Mouse (Mus musculus): Measurements from ENCODE around the gene Ank2.

Gene Ank2

DNA sequence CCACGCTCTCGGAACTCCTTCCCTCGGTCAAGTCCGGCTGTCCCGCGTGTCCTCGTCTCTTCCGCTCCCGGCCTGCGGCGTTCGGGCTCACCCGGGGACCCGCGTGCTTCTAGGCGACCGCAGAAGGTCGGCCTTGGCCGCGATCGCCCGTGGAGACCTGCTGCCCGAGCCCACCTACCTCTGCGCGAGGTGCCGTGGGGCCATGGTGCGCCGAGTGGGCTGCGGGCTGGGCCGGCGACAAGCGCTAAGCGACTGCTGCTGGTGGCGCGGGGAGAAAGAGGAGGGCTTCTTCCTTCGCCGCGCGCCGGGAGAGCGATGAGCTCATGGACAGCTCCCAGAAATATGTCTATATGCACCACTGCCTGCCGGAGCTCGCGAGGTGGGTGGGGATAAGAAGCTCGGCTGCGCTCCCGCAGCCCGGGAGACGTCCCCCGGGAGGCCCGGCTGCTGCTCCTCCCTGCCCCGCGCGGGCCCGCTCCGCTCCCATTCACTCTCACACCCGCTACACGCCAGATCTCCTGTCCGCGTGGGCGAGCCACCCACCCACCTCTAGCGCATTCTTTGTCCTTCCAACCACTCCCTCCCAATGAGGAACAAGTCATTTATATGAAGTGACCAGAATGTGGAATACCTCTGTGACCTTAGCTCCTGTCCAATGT is at the start of gene Ank2:
Gene Ank2 (minus strand): TSS at position 609 of the 659 bp plus-strand sequence.
- in situ Hi-C loops (cut with MseI, MboI): no loop called here

DNA sequence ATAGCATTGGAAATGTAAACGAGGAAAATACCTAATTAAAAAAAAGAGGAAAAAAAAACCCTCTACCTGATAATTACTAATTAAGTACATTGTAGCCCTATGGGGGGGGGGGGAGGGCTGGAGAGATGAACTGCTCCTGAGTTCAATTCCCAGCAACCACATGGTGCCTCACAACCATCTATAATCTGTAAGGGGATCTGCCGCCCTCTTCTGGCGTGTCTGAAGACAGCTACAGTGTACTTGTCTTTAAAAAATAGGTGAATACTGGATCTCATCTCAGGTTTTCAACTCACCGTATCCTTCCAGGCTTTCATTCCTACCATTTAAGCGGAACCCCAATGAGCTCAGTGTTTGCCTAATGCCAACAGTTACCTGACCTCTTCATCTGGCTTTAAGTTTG is 48.7 kb upstream of the Ank2 start:
- in situ Hi-C loops (cut with MseI, MboI): loop anchor here (5.0 to 25.0 kb wide), 3 partner anchors 96 to 236 kb away; no protein-coding TSS in a partner anchor

DNA sequence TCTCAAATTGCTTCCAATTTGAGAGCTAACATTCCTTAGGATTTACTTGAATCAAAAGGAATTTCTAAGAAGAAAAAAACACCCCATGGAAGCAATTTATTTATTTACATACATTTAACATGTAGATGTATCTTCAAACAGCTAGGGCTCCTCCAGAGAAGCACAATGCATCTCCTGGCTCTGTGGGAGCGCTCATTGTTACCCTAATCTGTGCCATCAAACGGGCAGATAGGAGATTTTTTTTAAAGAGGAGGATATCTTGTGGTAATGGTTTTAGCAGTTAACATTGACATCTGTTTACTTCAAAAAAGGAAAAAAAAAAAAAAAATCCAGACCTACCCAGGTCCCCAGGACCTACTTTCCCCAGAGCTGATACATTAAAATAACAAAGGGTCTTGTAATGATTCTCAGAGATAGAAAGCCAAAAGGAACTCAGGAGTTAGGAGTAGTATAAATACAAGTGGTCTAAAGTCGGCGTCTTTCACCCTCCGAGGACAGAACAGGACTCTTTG is 45.5 kb upstream of the Ank2 start:
- in situ Hi-C loops (cut with MseI, MboI): loop anchor here (5.0 to 25.0 kb wide), 3 partner anchors 92 to 232 kb away; no protein-coding TSS in a partner anchor

DNA sequence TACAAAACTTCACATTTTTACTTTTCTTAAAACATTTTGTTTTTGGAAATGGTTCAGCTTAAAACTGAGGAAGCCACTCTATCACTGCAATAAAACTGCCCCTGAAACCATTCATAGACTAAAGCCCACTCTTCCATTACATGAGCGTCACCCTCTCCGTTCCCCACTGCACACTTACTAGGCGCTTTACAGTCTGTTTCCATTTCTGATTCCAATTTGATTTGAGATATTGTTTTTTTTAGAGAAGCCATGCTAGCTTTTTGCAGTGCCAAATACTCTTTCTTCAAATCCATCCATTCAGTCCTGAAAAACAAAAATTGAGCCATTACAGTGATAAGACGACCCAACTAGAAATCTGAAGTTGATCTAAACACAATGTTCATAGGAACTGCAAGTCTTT is 44.8 kb upstream of the Ank2 start:
- in situ Hi-C loops (cut with MseI, MboI): loop anchor here (10.0 to 25.0 kb wide), 2 partner anchors 219 to 232 kb away; no protein-coding TSS in a partner anchor

DNA sequence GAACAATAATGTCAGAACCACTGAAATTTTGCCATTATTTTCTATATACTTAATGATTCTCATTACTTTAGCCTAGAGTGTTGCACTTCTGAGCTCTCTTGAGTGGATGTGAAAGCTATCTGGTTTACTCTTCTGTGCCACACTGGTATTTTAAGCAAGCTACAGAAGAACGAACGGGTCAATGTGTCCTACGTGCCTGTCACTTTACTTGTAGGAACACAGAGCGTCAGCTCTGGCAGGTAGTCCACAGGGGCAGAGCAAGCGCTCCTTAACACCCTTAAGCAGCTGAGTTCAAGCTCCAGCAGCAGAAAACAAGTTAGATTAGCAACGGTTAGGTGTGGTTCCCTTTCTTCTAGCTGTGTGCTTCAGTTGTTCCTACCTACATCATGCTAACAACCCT is 40.0 kb upstream of the Ank2 start:
- in situ Hi-C loops (cut with MseI, MboI): loop anchor here in 1 of 2 experiments (5.0 to 25.0 kb wide), 2 partner anchors 87 to 227 kb away; no protein-coding TSS in a partner anchor

DNA sequence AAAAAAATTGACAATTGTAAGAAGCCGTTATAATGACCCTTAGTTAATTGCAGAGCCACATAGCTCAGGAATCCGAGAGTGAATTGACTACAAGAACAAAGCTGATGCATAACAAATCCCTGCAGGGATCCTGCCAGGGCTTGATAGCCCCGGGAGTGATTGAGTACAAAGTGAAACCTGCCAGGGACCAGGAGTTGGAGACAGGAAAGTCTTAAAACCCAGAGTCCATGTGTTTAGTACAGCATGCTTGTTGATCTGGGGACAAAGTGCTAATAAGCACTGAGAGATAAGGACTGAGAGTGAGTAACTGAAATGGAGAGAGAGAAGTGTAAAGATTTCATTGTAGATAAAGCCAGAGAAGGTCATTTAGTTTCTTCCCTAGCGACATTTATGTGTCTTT is 31.1 kb upstream of the Ank2 start:
- in situ Hi-C loops (cut with MseI, MboI): loop anchor here in 1 of 2 experiments (25.0 kb wide), 1 partner anchor 218 kb away; no protein-coding TSS in a partner anchor

DNA sequence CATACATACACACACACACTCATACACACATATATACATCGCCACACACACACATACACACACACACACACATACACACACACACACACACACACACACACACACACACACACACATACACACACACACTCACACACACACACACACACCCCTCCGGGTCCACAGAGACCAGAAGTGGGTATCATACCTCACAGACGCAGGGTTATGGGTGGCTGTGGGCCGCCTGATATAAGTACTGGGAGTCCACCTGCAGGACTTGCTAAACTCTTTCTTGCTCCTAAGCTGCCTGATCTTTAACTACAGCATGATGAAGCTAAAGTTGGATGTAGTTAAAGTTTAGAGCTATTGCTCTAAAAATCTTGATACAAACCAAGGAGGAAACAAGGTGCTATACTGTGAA is 30.7 kb upstream of the Ank2 start:
- in situ Hi-C loops (cut with MseI, MboI): loop anchor here in 1 of 2 experiments (25.0 kb wide), 1 partner anchor 218 kb away; no protein-coding TSS in a partner anchor

DNA sequence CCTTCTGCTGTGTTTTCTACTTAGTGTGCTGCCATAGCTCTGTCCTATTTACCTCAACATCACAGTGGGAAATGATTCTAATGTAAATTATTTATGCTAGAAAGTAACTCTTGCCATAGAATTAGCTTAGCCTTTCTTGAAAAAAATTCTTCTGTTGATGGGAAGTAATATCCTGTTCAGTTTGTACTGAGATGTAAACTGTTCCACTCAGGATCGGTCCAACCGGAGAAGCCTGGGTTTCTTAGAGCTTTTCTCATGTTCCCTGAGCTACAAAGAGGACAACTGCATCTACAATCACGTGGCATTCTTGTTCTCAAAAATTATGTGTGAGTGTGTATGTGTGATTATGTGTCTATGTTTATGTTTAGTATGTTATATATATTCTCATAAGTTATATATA is 30.1 kb upstream of the Ank2 start:
- in situ Hi-C loops (cut with MseI, MboI): loop anchor here in 1 of 2 experiments (25.0 kb wide), 1 partner anchor 217 kb away; no protein-coding TSS in a partner anchor

DNA sequence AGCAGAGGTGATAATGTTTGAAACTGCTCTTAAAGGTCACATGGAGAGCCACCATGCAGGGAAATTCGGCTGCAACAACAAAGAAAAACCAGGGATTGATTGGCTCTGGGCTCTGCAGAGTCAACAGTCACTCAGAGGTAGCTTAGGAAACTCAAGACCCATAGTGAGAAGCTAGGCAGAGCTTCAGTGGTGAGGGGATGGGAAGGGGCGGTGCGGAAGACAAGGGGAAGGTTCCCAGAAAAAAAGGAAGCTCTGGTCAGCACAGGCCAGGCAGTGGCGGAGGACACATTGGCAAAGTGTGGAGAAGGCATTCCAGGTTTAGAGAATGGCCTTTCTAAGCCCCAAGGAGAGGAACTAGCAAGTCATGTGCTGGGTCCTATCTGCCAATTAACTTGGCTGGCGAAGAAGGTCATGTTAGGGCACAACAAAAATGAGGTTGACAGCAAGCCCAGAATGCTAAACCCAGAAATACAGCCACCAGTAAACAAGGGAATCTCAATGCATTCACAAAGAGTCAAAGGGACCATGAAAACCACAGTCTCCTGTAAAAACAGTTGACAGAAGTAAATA is 28.4 kb upstream of the Ank2 start:
- in situ Hi-C loops (cut with MseI, MboI): loop anchor here in 1 of 2 experiments (25.0 kb wide), 1 partner anchor 215 kb away; no protein-coding TSS in a partner anchor

DNA sequence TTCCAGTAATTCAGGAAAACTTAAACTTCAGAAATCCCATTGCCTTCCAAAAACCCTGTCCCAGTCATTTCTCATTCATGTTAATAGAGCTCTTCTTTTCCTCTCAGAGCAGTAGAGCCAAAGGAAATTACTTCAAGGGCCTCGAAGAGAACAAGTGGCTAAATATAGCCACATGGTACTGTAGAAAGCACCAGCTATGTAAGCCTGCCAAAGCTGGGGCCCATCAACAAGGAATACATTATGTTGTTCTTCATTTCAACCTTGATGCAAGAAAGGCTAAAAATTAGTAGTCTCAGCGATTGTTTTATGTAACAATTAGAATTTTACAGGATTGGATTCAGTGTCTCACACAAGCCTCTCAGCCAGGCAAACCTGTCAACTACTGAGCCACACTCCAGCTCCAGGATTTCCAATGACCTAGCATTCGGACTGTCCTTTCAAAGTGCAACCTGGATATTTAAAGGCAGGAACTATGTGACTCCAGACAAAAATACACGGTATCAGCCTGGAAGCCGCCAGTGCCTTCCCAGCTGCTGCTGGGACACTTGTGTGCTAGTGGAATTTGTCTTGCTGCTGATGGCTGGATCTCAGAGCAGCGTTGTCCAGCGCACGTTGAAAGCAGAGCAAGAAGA is 26.2 kb upstream of the Ank2 start:
- in situ Hi-C loops (cut with MseI, MboI): loop anchor here in 1 of 2 experiments (25.0 kb wide), 1 partner anchor 213 kb away; no protein-coding TSS in a partner anchor

DNA sequence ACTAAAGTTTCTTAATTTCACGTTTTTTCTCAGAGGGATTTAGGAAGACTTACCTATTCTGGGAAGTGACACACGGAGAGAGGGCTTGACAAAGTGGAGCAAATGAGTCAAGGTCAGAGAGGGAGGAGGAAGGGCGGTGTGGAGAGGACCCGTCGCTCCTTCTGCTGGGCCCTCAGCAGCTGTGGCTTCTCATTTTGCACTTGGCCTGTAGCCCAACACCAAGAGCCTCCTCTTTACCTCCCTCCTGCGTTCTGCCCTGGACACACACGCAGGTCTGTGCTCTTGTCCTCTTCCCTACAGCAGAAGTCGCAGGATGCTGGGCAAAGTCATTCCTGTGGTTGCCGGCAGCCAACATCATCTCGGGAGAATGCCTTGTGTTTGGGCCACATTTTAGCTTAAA is 22.0 kb upstream of the Ank2 start:
- in situ Hi-C loops (cut with MseI, MboI): no loop called here

DNA sequence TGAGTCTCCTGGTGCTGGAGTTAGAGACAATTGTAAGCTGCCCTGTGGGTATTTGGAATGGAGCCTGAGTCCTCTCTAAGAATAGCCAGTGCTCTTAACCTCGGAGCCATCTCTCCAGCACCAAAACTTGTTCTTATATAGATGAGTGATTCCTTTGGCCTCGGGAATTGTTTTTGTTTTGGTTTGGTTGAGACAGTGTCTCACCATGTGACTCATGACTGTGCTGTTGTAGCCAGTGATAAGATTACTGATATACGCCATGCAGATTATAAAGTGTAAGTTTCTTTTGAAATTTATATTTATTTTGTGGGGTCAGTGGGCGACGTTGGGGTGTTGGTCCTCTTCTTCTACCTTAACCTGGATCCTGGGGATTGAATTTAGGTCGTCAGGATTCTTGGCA is 21.1 kb upstream of the Ank2 start:
- in situ Hi-C loops (cut with MseI, MboI): no loop called here

DNA sequence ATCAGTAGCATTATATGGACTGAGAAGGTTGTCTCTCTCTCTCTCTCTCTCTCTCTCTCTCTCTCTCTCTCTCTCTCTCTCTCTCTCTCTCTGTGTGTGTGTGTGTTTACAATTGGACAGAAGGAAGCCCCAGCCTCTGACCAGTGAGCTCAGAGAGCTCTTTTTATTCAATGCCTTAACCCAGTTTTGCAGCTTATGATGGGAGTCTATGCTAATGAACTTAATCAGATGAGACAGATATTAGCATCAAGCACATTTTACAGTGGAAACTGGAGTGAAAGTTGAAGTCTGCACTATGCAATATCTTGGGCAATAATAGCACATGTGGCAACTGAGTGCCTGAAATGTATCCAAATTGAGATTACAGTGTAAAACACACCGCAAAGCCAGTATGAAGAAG is 16.1 kb upstream of the Ank2 start:
- in situ Hi-C loops (cut with MseI, MboI): no loop called here

DNA sequence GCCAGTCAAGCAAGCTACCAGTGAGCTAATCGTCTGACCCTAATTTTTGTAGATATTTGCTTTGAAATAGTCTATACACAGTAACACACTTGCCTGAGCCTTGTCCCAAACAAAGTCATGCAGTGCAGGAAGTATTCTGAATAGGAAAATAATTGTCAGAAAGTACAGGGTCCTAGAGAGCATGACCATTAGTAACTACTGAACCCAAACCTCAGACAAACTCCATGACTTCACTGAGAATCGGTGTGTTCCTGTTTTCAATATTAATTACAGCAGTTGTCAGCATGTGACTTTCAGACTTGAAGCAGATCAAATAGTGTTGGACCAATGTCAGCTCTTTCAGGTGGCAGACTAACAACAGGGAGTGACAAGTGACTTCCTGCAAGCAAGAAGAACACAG is 14.5 kb upstream of the Ank2 start:
- in situ Hi-C loops (cut with MseI, MboI): no loop called here

DNA sequence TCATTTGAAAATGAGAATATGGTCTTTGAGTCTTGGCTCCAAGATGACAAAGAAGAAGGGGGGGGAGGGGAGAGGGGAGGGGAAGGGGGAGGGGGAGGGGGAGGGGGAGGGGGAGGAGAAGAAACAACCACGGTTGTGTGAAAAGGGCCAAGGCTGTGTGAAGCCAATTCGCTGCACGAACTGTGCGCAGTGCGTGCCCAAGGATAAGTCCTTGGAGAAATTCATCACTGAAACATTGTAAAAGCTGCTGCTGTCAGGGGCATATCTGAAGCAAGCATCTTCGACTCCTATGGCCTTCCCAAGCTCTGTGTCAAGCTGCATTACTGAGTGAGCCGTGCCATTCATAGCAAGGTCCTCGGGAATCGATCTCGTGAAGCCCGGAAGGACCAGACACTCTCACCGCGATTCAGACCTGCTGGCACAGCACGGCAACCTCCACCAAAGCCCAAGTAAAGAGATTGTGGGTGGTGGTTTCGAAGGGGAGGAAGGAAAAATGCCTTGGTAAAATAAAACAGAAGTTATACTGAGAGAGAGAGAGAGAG is 13.7 kb upstream of the Ank2 start:
- in situ Hi-C loops (cut with MseI, MboI): no loop called here

DNA sequence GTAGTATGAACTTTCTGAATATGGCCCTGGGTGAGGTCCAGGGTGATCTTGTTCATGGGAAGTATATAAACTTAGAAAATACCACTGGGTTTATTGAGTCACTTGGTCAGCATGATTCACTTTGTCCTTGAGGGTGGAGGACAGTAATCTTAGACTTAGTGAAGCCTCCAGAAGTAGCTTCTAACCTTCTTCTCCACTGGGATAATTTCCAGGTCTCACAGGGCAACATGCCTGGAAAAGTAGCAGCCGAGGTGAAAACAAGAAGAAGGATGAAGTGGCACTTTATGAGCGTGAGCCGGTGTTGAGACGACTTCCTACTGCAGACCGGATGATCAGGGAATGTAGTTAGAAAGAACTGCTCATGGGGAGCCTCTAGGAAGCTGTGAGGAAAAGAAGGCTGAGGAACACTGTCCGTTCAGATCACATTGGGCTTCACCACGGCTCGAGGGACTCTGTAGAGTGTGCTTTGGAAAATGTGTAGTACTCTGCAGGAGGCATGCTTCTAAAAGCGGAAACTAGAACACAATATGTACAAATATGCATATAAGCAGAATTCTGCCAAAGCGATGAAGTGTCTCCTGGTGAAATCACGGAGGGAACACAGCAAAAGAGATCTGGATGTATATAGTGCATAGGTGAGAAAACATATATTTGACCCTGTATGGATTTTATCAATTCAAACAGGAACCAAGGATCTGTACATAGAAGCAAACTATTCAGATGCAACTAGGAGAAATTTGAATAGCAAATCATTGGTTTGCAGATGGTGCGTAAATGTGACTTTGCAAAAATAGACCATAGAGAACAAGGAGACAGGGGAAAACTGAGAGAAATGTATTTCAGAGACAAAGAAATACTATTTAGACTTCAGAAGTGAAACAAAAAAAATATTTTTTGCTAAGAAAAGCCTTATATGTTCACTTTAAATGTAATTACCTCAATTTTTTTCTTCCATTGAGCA is 12.9 kb upstream of the Ank2 start:
- in situ Hi-C loops (cut with MseI, MboI): no loop called here

DNA sequence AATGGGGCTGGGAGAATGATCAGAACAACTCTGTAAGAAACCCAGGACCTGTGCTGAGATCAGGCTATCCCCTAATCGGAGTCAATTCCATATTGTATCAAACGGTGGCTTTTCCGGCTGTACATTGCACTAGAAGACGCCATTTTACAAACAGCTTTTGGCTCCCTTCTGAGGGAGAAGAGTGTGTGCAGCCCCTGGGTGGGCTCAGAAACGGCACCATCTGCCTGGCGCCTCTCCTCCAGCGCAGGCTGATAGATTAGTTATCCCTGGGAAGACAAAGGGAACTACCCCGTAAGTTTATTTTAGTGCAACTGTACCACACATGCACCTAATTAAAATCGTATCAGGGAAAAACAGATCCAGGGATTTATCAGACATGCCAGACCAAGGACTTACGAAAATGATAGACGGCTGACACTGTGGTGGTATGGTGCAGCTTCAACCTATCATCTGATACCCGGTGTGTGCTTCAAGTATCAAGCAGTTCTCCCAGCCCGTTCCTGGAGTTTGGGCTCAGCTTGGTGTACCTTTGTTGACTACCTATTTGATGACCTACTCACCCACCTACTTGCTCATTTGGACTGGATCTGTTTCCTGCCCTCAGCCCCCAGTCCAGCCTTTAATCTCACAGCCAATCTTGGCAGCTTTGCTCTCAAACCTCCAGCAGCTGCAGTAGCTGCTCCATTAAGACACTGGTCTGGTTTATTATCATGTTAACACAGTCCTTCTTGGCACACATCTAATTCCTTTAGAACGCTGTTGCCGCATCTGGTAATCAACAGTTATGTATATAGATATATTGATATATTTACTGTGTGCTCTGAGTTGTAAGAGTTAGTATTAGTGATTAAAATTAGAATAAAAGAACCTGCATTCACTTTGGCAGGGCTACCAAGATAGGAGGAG is 9.0 kb upstream of the Ank2 start:
- in situ Hi-C loops (cut with MseI, MboI): no loop called here

DNA sequence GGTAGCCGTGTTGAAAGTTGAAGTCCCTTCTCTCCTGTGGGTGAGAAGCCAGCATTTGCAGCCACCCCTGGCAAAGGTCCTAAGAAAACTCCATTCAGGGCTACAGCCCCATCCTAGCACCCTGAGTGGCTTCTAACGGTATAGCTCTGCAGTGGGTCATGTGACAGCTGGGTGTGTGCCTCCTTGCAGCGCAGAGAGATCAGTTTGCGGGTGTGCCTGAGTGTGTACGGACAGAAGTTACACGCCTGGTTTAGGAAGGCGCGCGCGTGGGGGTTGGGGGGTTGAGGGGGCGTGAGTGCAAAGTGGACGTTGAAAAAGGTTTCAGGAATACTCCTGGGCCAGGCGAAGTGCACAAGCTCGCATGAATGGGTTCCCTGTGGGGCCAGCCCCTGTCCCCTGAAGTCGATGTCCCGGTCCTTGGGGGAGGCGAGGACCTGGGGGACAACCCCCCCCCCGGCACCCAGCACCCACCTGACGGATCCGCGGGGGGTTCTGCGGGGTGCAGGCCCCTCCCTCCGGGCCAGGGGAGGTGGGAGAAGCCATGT is 881 bp downstream of the Ank2 start:
- in situ Hi-C loops (cut with MseI, MboI): no loop called here

DNA sequence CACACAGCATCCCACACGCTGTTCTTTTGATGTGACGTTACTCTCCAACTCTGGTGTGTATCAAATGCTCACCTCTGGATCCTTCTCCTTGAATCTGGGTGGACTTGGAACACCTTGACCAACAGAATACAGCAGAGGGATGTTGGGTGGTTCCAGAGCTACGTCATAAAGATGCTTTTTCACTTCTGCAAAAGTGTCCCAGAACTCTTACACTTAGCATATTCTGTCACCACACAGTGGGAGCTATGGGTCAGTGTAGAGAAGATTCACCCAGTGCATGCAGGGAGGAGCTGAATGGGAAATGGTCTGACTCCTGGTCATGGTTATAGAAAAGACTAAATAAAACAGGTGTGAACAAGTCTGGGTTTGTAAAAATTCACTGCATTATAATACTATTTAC is 6.5 kb downstream of the Ank2 start:
- in situ Hi-C loops (cut with MseI, MboI): no loop called here
